Mouse (Mus musculus) E14TG2a.4 (cell line): ENCODE measurements around the gene Pkp2.
"Not testable (repeated sequence)": the region's sequence is repeated elsewhere in the genome, so short reads cannot be mapped to it uniquely, and the experiment has no call there.

Experiments
- H3K27me3 ChIP-seq: 2 replicates; pipeline ENCODE4 v1.6.1; 2014; ENCODE audit warnings: low read length, control low read depth; ENCODE audit not compliant: insufficient read depth
- H3K36me3 ChIP-seq: 2 replicates; pipeline ENCODE4 v1.6.1; 2014; ENCODE audit warnings: low read length, control low read depth; ENCODE audit not compliant: insufficient read depth
- H3K4me1 ChIP-seq: replicated peaks from 2 replicates; pipeline ENCODE4 v1.6.1; 2014; ENCODE audit warnings: low read depth, low read length, control low read depth
- H3K4me3 ChIP-seq: replicated peaks from 2 replicates; pipeline ENCODE4 v1.5.1; 2014; ENCODE audit warnings: mild to moderate bottlenecking, low read length
- H3K9me3 ChIP-seq: 2 replicates; pipeline ENCODE4 v1.6.1; 2014; ENCODE audit warnings: low read length, control low read depth
- CTCF ChIP-seq: conservative IDR thresholded peaks from 2 replicates; pipeline ENCODE4 v1.5.1; 2014; ENCODE audit warnings: low read length
- NANOG ChIP-seq: IDR thresholded peaks from 2 replicates; pipeline ENCODE4 v1.6.1; 2014; ENCODE audit warnings: borderline replicate concordance, low read length, mixed read lengths
- POU5F1 ChIP-seq: IDR thresholded peaks from 2 replicates; pipeline ENCODE4 v1.6.1; 2014; ENCODE audit warnings: low read length, borderline replicate concordance

The Pkp2 gene

GRCm38 (mm10) chr16:16222651-16223050 is 9.5 kb downstream of the Pkp2 start:
- H3K36me3 ChIP-seq = peaks cover 13% of the 10 kb centered on the region; the same call in 1 of the 2 replicates
- TF ChIP-seq POU5F1 (no peak), CTCF (no peak), NANOG (no peak)

GRCm38 (mm10) chr16:16224506-16224924 is 11.4 kb downstream of the Pkp2 start:
- H3K9me3 ChIP-seq = no peaks in the 10 kb centered on the region
- H3K4me1 ChIP-seq = peaks cover 46% of the 10 kb centered on the region
- H3K27me3 ChIP-seq = no peaks in the 10 kb centered on the region
- H3K4me3 ChIP-seq = 0 out of 2 replicates have a peak overlapping the region, but pooled peaks have one; percentile 8
- TF ChIP-seq POU5F1 = no peak
- no peak for TF ChIP-seq NANOG
- no peak for TF ChIP-seq CTCF
- H3K36me3 ChIP-seq = peaks cover 23% of the 10 kb centered on the region

More at GRCm38 (mm10) chr16:16222651-16223050, 9.5 kb downstream of the Pkp2 start:
- H3K27me3 ChIP-seq = no peaks in the 10 kb centered on the region
- H3K4me3 ChIP-seq = no peak overlapping the region
- H3K4me1 ChIP-seq = peaks cover 47% of the 10 kb centered on the region
- H3K9me3 ChIP-seq = no peaks in the 10 kb centered on the region

DNA sequence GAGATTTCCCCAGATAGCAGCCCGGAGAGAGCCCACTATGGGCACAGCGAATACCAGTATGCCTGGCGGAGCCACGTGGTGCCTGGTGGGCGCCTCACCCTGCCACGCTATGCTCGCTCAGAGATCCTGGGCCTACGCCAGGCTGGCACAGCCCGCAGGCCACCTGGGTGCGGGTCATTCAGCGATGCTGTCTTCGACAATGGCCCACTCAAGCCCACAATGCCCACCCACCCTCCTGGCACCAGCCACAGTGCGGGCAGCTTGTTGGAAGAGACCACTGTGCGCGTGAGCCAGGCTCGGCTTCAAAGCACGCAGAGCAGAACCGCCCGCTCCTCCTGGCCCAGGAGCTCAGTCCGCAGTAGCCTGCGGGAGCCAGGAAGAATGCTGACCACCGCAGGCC is 12.7 kb downstream of the Pkp2 start:
- Histone ChIP-seq H3K4me1 (peaks cover 38% of the 10 kb centered on the region), H3K27me3 (no peaks in the 10 kb centered on the region), H3K4me3 (peak overlapping the region; percentile 71), H3K9me3 (no peaks in the 10 kb centered on the region), H3K36me3 (peaks cover 32% of the 10 kb centered on the region)
- TF ChIP-seq POU5F1 (no peak), NANOG (no peak), CTCF (no peak)

DNA sequence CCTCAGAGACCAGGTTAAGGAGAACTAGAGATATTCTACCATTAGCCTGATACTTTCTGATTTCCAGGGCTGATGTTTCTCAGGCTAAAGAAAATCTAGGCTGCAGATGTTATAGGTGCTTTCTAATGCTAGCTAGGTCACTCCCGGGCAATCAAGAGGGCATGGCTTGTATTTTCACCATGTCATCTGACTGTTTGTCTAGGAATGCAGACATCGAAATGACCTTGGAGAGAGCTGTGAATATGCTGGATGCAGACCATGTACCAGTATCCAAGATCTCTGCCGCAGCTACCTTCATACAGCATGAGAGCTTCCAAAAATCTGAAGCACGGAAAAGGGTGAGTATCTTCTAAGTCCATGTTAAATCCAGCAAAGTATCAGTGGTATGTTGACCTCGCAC is 17.3 kb downstream of the Pkp2 start:
- TF ChIP-seq CTCF (no peak), POU5F1 (no peak), NANOG (no peak)
- no peak overlapping the region for H3K4me3 ChIP-seq
- H3K27me3 ChIP-seq = no peaks in the 10 kb centered on the region
- H3K4me1 ChIP-seq = peaks cover 7% of the 10 kb centered on the region
- no peaks in the 10 kb centered on the region for H3K9me3 ChIP-seq
- H3K36me3 ChIP-seq = peaks cover 45% of the 10 kb centered on the region

DNA sequence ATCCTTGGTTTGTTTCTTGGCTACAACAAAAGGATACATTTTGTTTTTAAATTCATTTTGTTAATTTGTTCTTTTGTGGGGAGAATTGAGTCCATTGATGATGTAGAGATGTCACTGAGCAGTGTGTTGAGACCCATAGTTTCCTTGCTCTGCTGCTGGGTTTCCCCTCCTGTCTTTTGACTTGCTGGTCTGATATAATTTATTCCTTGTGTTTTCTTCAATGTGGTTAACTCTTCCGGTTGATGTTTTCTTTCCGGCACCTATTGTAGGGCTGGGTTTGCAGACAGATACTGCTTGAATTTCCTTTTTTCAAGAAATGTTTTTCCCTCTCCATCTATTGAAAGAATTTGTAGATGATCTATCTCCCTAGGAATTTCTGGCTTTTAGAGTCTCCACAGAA is 20.8 kb downstream of the Pkp2 start:
- Histone ChIP-seq H3K4me1 (no peaks in the 10 kb centered on the region), H3K9me3 (no peaks in the 10 kb centered on the region), H3K36me3 (peaks cover 32% of the 10 kb centered on the region), H3K27me3 (no peaks in the 10 kb centered on the region), H3K4me3 (no peak overlapping the region)
- no peak for TF ChIP-seq POU5F1
- no peak for TF ChIP-seq CTCF
- TF ChIP-seq NANOG = no peak

GRCm38 (mm10) chr16:16236681-16237080 is 23.6 kb downstream of the Pkp2 start:
- H3K36me3 ChIP-seq = peaks cover 24% of the 10 kb centered on the region
- not testable (repeated sequence) for H3K27me3 ChIP-seq, H3K4me3 ChIP-seq, H3K9me3 ChIP-seq, H3K4me1 ChIP-seq

GRCm38 (mm10) chr16:16238356-16238755 is 25.2 kb downstream of the Pkp2 start:
- no peak for TF ChIP-seq CTCF
- no peak for TF ChIP-seq POU5F1
- TF ChIP-seq NANOG = no peak
- Histone ChIP-seq H3K27me3 (no peaks in the 10 kb centered on the region), H3K36me3 (peaks cover 27% of the 10 kb centered on the region), H3K9me3 (no peaks in the 10 kb centered on the region), H3K4me3 (no peak overlapping the region), H3K4me1 (no peaks in the 10 kb centered on the region)

- TF ChIP-seq NANOG (no peak), CTCF (no peak), POU5F1 (no peak)
- Histone ChIP-seq H3K9me3 (no peaks in the 10 kb centered on the region), H3K27me3 (no peaks in the 10 kb centered on the region), H3K4me3 (no peak overlapping the region), H3K36me3 (peaks cover 36% of the 10 kb centered on the region), H3K4me1 (no peaks in the 10 kb centered on the region)
Measured at GRCm38 (mm10) chr16:16244711-16245110, 31.6 kb downstream of the Pkp2 start.

DNA sequence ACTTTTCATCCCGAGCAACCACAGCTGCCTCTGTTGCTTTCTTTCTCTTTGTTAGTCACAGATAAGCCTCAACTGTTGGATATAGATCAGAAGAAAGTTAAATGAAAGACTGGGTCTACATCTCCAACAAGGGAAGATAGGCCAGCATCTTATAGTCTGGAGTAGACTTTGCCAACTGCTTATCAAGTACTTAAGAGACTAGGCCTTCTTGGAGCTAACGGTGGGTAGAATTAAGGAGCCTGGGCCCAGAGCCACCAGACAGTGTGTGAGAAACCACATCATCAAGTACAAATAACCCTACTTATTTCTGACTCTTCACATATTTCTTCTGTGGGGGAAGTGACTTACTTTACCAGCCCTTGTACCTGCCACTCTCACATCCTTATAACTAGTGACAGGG is 37.4 kb downstream of the Pkp2 start:
- Histone ChIP-seq H3K4me1 (no peaks in the 10 kb centered on the region), H3K4me3 (no peak overlapping the region)

More for the DNA sequence above, 37.4 kb downstream of the Pkp2 start:
- H3K9me3 ChIP-seq = no peaks in the 10 kb centered on the region
- H3K27me3 ChIP-seq = no peaks in the 10 kb centered on the region
- TF ChIP-seq NANOG (no peak), CTCF (no peak), POU5F1 (no peak)
- peaks cover 19% of the 10 kb centered on the region for H3K36me3 ChIP-seq
